Mouse (Mus musculus) testis, postnatal 14 days (tissue): ENCODE data around the gene Tent5a.

Experiments used
- DNase-seq: peaks from one replicate; pipeline ENCODE4 v3.0.0; 2021; ENCODE audit warnings: low spot score

The Tent5a gene

DNA sequence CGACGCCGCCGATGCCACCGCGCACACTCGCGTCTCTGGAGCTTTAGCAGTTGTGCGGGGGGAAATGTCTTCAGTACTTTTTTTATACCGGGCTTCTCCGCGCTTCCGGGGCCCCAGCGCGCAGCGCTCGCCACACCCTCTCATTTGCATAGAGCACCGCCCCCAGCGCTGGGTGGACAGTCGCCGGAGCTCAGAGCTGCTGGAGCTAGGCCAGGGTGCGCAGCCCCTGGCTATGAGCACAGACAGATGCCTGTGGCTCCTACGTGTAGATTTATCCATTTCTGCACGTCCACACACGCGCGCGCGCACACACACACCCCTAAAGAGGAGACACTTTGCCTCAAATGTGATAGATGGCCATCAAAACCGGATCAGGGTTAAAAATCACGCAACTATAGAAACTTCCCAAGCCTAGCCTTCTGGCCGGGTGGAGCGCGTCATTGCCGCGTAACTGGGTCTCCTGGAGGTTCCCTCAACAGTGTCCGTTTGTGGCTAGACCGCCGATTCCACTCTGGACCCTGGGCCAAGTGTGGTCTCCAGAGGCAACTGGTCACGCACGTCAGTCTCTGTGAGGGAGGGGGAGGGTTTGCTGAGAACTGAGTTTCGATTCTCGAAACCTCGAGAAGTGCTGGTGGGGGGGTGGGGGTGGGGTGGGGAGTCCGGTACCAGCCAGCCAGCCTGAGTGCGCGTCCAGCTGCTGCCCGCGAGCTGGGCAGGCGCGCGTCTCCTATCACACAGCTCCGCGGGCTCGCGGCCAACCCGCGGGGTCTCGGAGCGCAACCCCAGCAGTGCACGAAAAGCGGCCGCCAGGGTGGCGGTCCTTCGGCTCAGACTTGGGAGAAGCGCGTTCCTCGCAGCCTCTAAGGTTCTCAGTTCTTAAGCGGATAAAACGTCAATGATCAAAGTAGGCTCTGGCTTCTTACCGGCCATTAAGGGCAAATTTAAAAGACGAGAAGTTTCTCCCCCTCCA is at the start of gene Tent5a:
Gene Tent5a, minus strand, starts transcription at position 107 of the 970 bp plus-strand sequence.
- peak; percentile 84 for DNase-seq

DNA sequence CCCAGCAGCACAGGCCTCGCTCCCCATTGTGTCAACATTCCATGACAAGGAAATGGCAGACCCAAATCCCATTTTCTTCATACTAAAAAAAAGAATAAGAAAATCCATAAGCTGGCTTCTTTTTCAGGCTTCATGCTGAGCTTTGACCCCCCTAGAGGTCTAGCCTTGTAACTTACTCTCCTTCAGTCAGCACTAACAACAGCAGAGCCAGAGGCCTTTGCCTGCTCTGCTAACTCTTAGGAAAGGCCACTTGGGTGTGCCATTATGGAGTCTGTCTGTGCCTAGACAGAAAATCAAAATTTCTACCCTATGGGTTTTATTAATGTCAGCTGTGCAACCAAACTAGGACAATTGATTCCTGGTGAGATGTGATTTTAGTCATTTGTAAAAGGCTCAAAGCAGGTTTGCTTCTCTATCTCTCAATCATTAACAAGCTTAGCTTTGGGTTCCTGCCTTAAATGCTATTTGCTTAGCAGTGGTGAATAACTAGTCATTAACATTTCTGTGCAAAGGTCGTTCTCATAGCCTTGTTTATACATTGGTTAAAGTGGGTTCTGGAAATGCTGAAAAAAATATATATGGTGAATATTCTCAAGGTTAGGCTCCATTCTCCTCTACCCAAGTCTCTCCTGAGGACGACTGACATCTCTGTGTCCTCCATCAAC is 49.6 kb upstream of the Tent5a start:
- DNase-seq: no peak

DNA sequence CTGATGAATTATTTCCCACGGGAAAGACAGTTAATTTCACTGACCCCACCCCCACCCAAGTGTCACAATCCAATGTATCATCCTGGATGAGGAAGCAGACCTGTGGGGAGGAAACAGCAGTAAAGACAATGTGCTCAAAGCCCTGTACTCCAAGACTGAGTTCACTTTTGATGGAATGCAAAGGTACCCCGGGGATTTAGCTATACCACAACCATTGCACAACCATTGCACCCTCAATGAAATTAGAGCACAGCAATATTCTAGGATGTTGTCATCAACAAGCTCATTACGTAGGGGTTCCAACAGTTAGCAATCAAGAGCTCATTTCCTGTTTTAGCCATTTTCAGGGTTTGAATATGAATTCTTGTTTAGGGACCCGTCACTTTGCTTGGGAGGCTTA is 48.0 kb upstream of the Tent5a start:
- DNase-seq: no peak

DNA sequence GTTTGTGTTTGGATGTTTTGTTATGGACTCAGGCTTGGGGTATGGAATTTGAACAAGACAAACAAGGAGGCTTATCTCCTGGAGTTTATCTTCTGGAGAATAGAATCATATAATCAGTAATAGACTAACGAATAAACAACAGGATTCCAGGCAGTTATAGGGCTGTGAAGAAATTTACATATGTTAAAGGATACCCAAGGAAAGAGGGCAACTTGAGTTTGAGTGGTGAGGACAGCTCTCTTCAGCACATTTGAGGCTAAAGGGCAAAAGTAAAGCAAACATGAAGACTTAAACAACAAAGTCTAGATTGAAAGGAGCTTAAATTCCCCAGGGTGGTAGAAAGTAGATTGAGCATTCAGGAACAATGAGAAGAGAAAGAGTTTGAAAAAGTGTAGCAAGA is 44.9 kb upstream of the Tent5a start:
- DNase-seq: no peak

DNA sequence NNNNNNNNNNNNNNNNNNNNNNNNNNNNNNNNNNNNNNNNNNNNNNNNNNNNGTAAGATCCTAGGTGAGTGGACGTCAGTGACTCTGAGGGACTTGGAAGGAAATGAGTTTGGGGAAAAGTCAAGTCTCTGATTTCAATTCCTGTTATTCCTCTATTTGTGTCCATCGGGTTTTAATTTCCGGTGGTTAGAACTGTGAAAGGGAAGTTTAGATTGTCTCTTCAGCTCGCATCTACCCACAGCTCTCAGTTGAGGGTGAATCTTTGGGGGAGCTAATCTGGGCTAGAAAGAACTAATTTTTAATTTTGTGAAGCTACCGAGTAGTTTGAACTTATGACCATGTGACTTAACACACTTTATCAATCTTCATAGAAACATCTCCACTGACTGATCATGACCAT is 42.4 kb upstream of the Tent5a start:
- DNase-seq: no peak

DNA sequence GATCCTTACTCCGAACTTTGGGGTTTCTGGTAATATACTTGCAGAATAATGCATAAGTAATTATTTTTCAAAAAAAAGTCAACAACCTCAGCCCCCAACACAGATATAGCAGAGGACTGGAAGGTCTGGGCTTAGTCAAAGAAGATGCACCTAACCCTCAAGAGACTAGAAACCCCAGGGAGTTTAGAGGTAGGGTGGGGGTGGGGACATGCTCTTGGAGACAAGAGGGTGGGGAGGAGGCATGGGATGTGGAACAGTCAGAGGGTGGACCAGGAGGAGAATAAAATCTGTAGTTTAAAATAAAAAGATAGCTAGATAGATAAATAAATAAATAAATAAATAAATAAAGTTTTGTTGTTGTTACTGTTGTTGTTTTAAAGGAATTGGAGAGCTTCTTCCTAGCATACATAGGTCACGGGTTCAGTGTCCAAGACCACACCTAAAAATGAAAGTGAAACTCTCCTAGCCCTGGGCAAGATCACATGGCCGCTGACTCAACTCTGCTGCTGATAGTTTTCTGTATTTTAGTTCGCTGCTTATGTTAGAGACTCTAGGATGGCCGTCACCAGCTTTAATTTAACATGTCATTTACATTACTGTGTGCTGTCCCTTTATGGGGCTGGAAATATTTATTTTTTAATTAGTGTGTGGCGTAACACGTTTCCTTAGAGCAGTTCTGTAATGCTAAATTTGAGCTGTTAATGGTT is 30.2 kb upstream of the Tent5a start:
- DNase-seq: no peak

DNA sequence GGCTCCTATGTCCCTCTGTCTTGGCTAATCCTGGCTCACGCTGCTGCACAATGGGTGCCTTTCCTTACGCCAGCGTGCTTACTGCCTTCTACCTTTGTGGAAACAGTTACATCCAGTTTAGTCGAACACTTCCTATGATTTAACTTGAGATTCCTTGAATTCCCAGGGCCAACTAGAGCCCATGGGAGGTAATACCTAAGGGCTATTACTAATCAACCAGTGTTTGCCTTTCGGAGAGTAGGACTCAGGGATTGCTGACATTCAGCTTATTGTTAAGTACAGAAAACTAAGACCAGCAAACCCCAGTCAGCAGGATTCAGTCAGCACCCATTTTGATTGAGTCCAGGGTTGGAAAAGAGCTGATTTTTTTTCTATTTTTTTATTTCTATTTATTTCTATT is 28.4 kb upstream of the Tent5a start:
- no peak for DNase-seq

DNA sequence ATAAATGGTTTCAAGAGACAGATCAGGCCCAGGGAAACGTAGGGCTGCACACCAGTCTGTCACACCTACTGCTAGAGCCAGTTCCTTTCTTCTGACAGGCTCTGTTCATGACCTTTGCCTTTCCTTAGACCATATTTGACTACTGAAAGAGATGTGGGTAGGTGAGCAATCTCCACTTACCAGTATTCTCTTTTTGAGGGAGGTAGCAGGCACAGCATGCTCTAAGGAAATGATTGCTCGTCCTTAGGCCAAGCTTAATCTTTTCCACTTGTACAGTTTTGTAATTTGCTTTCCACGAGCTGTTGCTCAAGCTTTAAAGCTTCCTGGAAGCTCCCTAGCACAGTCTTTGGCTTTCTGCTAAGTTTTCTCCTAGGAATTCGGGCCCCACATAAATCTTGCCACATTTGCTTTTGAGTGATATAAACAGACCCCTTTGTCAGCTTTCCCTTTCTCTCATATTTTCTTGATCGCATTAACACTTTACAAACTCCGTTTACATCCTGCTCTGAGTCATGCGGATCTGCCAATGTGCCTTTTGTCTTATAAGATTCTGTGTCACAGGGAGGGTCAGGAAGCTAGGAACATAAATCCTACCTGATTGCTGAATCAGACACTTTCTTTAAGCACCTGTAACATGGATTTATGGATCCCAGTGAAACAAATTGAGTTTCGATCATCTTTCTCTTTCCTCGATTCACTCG is 20.8 kb upstream of the Tent5a start:
- DNase-seq: no peak

DNA sequence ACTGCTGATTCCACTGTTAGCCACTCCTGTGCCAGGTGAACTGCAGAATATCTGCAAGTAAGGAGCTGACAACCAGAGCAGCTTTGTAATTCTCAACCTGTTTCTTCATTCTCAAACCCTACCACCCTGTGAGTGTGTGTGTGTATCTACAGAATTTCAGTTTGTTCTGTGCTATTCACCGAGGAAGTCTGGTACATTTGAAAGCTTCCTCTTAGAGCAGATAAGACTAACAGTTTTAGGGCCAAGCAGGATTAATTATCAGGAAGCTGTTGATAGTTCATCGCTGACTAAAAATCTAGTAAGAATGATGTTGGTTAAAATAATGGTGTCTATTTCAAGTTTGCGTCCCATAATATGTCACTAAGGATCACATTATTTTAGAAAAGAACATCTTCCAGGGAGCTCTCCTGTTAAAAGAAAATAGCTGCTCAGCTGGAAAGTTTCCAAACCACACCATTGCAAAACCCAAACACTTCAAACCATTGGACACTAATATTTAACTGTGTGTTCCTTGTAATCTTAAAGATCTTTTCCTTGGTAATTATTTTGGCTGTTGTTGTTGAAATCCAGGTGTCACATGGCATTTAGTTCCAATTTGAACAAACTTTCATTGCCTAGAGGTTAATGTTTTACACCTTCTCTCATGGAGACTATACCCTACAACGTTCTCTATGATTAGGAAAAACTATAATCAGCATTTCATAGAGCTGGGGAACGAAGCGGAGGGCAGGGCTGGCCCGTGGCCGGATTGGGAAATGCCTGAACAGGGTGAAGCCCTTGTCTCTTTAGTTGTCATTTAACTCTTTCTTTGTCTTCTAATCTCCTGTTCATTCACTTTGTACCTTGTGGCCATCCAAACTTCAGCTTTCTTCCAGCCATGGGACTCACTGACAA is 16.0 kb upstream of the Tent5a start:
- DNase-seq: no peak

DNA sequence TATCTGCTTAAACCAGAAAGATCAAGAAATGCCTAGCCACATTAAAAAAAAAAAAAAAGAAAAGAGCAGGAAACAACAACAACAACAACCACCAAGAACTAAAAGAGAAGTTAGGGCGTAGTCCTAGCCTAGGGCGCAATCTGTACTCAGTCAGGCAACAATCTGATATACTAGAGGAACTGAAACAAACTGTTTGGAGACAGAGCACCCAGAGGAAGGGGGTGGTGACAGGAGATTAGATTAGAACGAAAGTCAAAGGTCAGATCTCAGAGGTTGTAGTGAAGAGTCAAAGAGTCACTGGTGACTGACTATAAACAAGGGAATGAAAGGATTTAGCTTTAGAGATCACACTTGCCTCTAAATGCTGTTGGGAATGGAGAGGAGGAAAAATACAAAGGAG is 13.2 kb upstream of the Tent5a start:
- no peak for DNase-seq

DNA sequence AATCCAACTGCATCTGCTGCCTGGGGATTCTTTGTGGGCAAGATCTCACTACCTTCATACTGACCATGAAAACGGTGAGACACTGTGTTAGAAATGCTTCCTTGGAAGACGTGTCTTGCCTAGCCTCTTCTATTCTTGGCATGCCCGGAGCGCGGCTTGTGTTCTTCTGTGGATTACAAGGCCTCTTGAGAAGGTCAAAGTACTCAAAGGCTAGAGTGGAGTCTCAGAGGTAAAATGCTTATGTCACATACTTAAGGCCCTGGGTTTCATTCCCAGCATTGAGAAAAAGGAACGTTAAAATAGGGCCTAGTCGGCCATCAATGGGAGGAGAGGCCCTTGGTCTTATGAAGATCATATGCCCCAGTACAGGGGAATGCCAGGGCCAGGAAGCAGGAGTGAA is 8.9 kb upstream of the Tent5a start:
- DNase-seq: no peak

DNA sequence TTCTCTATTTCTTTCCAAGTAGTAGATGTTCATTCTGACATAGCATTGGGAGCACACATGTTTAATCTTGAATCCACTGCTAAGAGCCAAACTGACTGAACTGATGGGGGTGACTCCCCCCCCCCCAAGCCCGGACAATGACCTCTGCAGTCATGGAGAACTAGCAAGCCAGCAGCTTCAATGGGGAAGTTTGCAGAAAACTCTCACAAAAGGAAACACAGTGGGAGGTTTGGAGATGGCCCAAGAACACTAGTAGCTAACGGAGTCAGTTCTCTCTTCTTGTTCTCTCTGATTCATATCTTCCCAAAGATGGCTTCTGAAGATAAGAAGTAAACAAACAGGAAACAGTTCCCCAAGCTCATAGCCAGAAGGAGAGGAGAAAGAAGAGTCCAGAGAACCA is 4.4 kb upstream of the Tent5a start:
- no peak for DNase-seq

DNA sequence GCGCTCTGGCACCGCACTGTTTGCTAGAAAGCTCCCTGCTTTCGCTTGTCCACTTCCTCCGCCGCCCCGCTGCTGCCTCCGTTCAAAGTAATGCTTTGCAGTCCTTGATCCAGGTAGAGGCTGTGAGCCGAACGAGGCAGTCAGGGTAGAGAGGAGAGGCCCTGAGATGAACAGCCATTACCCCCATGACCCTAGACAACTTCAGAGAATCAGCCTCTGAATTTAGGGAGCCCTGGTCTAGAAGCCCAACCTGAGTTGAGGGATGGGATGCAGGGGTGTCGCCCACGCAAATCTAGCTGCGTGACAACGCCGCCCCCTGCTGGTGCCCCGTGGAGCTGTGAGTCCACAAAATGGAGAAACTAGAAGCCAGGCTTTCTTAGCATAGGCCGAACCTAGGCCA is 1.1 kb upstream of the Tent5a start:
- peak; percentile 80 for DNase-seq

DNA sequence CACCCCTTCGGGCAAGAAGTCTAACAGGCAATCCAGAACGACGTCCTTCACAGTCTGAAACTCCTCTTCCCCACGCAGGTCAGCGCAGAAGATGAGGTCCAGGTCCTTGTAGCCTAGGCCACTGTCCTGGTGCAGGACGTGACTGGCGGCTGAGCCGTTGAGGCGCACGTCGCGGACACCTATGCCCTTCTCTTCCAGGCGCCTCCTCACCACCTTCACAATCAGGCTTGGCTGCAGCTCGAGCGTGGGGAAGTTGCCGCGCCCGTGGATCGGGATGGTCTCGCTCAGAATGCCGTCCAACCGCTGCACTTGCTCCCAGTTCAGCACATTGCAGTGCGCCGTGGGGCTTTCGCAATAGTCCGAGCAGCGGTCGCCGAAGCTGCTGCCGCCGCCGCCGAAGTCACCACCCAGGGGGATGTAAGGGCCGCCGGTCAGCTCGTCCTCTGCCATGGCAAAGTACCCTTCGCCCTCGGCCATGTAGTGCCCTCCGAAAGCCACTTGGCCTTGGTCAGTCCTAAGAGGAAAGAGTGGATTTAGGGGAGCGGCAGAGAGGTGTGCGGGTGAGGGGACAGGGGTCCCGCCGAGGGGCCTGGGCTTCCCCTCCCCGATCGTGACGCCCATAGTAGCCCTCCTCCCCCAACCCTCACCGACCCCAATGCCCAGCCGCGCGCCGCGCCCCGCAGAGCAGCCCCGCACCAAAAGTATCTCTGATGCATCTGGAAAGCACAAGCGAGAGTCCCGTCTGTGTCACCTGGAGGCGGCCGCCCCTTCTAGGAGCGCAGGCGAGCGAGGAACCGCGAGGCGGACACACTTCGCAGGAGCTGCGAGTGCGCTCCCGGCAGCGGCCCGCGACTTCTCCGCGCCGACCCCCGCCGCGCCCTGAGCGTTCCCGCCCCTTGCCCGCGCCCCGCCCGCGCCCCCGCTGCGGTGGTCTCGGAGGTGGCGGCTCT is 581 bp downstream of the Tent5a start:
- peak; percentile 24 for DNase-seq

DNA sequence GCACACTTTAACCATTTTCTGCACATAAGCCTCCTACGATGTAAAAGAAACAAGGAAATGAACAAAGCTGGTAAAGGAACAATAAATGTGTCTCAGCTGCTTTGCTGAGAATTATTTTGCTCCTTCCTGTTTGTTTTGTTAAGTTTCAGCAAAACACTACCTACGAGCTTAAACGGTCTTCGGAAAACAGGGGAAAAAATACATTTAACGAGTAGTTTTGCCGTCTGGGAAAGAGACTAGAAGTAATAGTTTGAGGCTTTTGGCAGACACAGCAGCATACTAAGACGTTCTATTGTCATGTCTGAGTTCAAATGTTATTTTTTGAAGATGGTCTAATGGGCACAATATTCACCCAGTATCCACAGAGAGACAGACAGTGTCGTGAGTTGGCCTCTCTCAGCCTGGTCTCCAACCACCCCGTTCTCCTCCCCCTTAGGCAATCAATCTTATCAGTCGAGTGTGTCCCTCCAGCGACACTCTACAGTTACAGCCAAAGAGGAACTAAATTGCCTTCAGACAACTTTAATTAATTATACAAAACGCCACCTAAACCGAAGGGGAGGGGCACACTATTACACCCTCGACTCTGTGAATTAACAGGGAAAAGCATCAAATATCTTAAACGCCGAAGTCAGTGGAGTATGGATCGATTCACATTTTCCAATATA is 1.8 kb downstream of the Tent5a start:
- no peak for DNase-seq

DNA sequence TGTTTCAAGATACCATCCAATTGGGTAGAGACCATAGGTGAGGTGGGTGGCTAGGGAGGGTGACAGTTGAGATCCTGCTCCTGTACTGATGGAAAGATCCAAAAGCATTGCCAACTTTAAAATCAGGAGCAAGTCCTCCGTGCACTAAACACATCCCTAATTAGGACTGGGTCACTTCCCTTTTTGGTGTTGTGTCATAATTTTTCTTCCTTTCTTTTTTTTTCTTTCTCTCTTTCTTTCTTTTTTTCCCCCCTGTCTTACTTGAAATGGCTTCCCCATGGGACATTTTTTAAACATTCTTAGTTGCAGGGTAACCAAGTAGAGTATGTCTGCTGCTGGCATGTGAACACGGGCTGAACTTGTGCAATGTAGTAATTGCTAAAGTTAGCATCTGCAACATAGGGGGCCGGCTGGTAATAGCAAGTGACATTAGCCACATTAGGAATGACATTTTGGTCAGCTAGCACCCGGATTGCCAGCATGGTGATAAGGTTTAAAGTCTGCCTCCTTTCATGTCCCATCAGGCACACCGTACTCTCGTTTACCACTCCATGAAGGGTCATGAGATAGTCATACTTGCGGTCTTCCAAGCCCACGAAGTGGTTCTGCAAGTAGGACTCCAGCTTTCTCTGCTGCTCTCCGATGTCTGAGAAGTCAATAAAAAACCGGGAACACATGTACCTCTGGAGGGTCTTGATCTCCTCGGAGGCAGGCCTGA is 2.8 kb downstream of the Tent5a start:
- DNase-seq: no peak

DNA sequence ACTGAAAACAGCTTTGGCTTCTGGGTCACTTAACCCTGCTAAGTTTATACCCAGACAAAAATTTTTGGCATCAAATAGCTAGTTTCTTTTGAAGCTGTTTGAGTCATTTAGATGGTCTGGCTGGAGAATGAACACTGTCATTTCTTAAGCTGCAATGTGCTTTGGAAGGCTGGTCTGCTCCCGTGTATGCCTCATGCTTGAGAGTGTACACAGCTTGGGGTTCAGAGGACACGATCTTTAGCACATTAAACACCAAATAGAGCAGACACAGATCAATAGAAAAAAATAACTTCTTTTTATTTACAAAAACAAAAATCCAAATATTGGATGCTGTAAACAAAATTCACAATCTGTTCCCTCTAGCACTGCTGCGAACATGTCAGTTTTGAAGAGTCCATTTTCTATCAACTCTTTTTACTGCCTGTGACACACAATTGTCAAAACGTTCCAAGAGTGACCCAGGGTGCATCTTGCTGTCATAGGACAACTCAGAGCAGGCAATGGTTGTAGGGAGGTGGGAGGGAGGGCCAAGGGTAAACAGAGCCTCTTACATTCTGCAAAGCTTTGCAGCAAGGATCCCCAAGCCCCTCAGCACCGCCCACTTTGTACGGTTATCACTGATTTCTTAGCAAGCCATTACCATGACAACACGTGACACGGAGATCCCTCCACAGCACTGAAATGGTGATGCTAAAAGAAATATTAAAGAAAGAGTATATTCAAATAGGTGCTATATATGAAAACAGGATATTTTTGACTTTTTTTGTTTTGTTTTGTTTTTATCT is 6.8 kb downstream of the Tent5a start:
- DNase-seq: no peak

DNA sequence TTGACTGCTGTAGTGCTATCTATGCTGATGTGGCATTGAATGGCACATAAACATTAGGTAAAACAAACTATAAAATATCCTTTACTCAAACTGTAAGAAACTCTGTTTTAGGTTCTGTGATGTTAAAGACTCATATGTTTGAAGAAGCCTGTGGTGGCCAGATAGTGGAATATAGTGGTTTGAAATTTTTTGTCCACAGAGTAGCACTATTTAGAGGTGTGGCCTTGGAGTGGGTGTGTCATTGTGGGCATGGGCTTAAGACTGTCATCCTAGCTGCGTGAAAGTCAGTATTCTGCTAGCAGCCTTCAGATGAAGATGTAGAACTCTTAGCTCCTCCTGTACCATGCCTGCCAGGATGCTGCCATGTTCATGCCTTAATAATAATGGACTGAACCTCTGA is 11.0 kb downstream of the Tent5a start:
- no peak for DNase-seq
